ENCODE assay signal across 28 mouse cellular contexts in genomic region chr17:85927261-85927660, GRCm38 (mm10).
DNase-seq lines count a peak whose midpoint lies in the region; ATAC-seq and TF ChIP-seq lines count a peak whose summit lies in the region.
"Had no signal": no experiment of that assay in that cellular context is flagged by ENCODE, and none has a peak within 500 bp of the region (broad histone marks: within the 10 kb centered on the region; RNA-seq: fewer than 3 reads in every experiment).

No protein-coding gene starts in this region.

- 0 out of 2 replicates have a peak, but pooled peaks cover 4% of the 10 kb centered on the region for H3K4me1 ChIP-seq in midbrain, embryonic 14.5 days (ENCODE audit: control insufficient read depth, insufficient read depth, low read length)
- no peaks in the 10 kb centered on the region for H3K4me1 ChIP-seq in midbrain, embryonic 16.5 days (ENCODE audit: control insufficient read depth, insufficient read depth, low read length)
- peaks cover 11% of the 10 kb centered on the region for H3K4me1 ChIP-seq in liver, postnatal 0 days (ENCODE audit: insufficient read depth)
- H3K4me1 ChIP-seq: heart, embryonic 12.5 days had no signal

- 43% methylated on average over 9 of the region's 9 CpGs for WGBS in midbrain, embryonic 14.5 days
- 43% methylated on average over 9 of the region's 9 CpGs for WGBS in midbrain, embryonic 16.5 days
- 56% methylated on average over 9 of the region's 9 CpGs for WGBS in liver, postnatal 0 days (ENCODE audit: insufficient replicate concordance)

- H3K9ac ChIP-seq in midbrain, embryonic 14.5 days (replicated peaks; ENCODE audit: low read length) = no peak overlapping the region
- H3K9ac ChIP-seq in midbrain, embryonic 16.5 days (ENCODE audit: low read depth, low read length) = no peak overlapping the region
- peak overlapping the region; percentile 34; the same call in 1 of the 2 replicates for H3K9ac ChIP-seq in liver, postnatal 0 days (replicated peaks)
- H3K9ac ChIP-seq: embryonic facial prominence, embryonic 15.5 days; heart, embryonic 12.5 days; limb, embryonic 13.5 days; lung, embryonic 15.5 days; stomach, embryonic 15.5 days had no signal

- no peak for ATAC-seq in midbrain, embryonic 14.5 days (ENCODE audit: low FRiP score, low TSS enrichment)
- ATAC-seq in midbrain, embryonic 16.5 days = no peak
- ATAC-seq in liver, postnatal 0 days = no peak
- ATAC-seq: intestine, postnatal 0 days had no signal

- H3K9me3 ChIP-seq in midbrain, embryonic 14.5 days (ENCODE audit: control insufficient read depth, low read length) = no peaks in the 10 kb centered on the region
- H3K9me3 ChIP-seq in midbrain, embryonic 16.5 days (replicated peaks; ENCODE audit: control insufficient read depth, low read length, poor library complexity, severe bottlenecking) = no peaks in the 10 kb centered on the region
- no peaks in the 10 kb centered on the region for H3K9me3 ChIP-seq in liver, postnatal 0 days (ENCODE audit: low read length)
- H3K9me3 ChIP-seq: embryonic facial prominence, embryonic 15.5 days; forebrain, embryonic 10.5 days; heart, embryonic 12.5 days; limb, embryonic 13.5 days; lung, embryonic 15.5 days; stomach, embryonic 15.5 days had no signal

- no peak for TF ChIP-seq CTCF in liver, postnatal 0 days (IDR thresholded peaks at IDR 0.05; ENCODE audit: low read depth)

- H3K36me3 ChIP-seq in midbrain, embryonic 14.5 days (ENCODE audit: control insufficient read depth, insufficient read depth, low read length) = no peaks in the 10 kb centered on the region
- no peaks in the 10 kb centered on the region for H3K36me3 ChIP-seq in midbrain, embryonic 16.5 days (ENCODE audit: control insufficient read depth, insufficient read depth, low read length)
- H3K36me3 ChIP-seq in liver, postnatal 0 days (replicated peaks; ENCODE audit: insufficient read depth, low read length) = no peaks in the 10 kb centered on the region
- H3K36me3 ChIP-seq: embryonic facial prominence, embryonic 15.5 days; forebrain, embryonic 10.5 days; heart, embryonic 12.5 days; limb, embryonic 13.5 days; lung, embryonic 15.5 days; stomach, embryonic 15.5 days had no signal

- no peak overlapping the region for H3K27ac ChIP-seq in midbrain, embryonic 14.5 days (replicated peaks; ENCODE audit: low read depth, low read length)
- no peak overlapping the region for H3K27ac ChIP-seq in midbrain, embryonic 16.5 days (ENCODE audit: low read length)
- peak overlapping the region; percentile 80; the same call in 1 of the 2 replicates for H3K27ac ChIP-seq in liver, postnatal 0 days (ENCODE audit: low read depth)
- H3K27ac ChIP-seq: embryonic facial prominence, embryonic 15.5 days; forebrain, embryonic 10.5 days; layer of hippocampus, adult 2 months; limb, embryonic 13.5 days; lung, embryonic 15.5 days; stomach, embryonic 15.5 days had no signal

- TF ChIP-seq EP300 in liver, postnatal 0 days (IDR thresholded peaks at IDR 0.05; ENCODE audit: low read depth) = no peak

- H3K4me2 ChIP-seq in midbrain, embryonic 14.5 days (ENCODE audit: low read length) = no peak overlapping the region
- H3K4me2 ChIP-seq in midbrain, embryonic 16.5 days (ENCODE audit: low read length) = no peak overlapping the region
- H3K4me2 ChIP-seq in liver, postnatal 0 days (ENCODE audit: low read depth, low read length) = peak overlapping the region; percentile 62
- H3K4me2 ChIP-seq: embryonic facial prominence, embryonic 15.5 days; heart, embryonic 12.5 days; limb, embryonic 13.5 days; lung, embryonic 15.5 days; stomach, embryonic 15.5 days had no signal

- H3K4me3 ChIP-seq in midbrain, embryonic 14.5 days (replicated peaks; ENCODE audit: low read depth, low read length) = no peak overlapping the region
- H3K4me3 ChIP-seq in midbrain, embryonic 16.5 days (ENCODE audit: low read depth, low read length) = no peak overlapping the region
- H3K4me3 ChIP-seq in liver, postnatal 0 days (ENCODE audit: low read depth, low read length) = peak overlapping the region; percentile 26; the same call in 1 of the 2 replicates
- H3K4me3 ChIP-seq: embryonic facial prominence, embryonic 15.5 days; forebrain, embryonic 10.5 days; heart, embryonic 12.5 days; layer of hippocampus, adult 2 months; limb, embryonic 13.5 days; lung, embryonic 15.5 days; stomach, embryonic 15.5 days had no signal

- peak; percentile 47 to 60 for DNase-seq in cerebellum, postnatal 10 days
- no peak for DNase-seq in cerebellum, postnatal 36 days
- DNase-seq in frontal cortex, postnatal 36 days (ENCODE audit: low spot score in 2 of 2) = peak; percentile 19 to 22
- no peak for DNase-seq in frontal cortex, postnatal 10 days (ENCODE audit: low spot score in 2 of 2)
- peak; percentile 45 for DNase-seq in midbrain, embryonic 14.5 days
- no peak for DNase-seq in liver, postnatal 0 days
- DNase-seq in T-cell, adult 2 months (ENCODE audit: low spot score) = no peak
- DNase-seq: adrenal gland, postnatal 25 days; cerebellum, adult 11 months; cerebellum, adult 9-11 months; embryo, embryonic 11 days; gastrocnemius, postnatal 10 days; heart, postnatal 10 days; kidney, postnatal 25 days; layer of hippocampus, postnatal 36 days; lung, postnatal 4 days; retina, postnatal 1 day; thymus, adult 18-20 months; thymus, postnatal 36 days had no signal

- no peaks in the 10 kb centered on the region for H3K27me3 ChIP-seq in midbrain, embryonic 14.5 days (ENCODE audit: control insufficient read depth, insufficient read depth, low read length)
- H3K27me3 ChIP-seq in midbrain, embryonic 16.5 days (ENCODE audit: control insufficient read depth, insufficient read depth, low read depth, low read length) = no peaks in the 10 kb centered on the region
- H3K27me3 ChIP-seq in liver, postnatal 0 days (ENCODE audit: insufficient read depth, low read length) = no peaks in the 10 kb centered on the region
- H3K27me3 ChIP-seq: embryonic facial prominence, embryonic 15.5 days; lung, embryonic 15.5 days; stomach, embryonic 15.5 days had no signal

Comparison
In these comparisons a context has a peak if more than half of its experiments do, and no peak if none do; other contexts are left out.
1. DNase-seq: peak in cerebellum, postnatal 10 days (2 of 2), frontal cortex, postnatal 36 days (2 of 2) and midbrain, embryonic 14.5 days (single experiment); none in cerebellum, postnatal 36 days (0 of 2), frontal cortex, postnatal 10 days (0 of 2), liver, postnatal 0 days (single experiment) and T-cell, adult 2 months (single experiment).